Mouse (Mus musculus): ENCODE data around the gene Acot11.
"Not testable (repeated sequence)": the region's sequence is repeated elsewhere in the genome, so short reads cannot be mapped to it uniquely, and the experiment has no call there.

Gene Acot11

DNA sequence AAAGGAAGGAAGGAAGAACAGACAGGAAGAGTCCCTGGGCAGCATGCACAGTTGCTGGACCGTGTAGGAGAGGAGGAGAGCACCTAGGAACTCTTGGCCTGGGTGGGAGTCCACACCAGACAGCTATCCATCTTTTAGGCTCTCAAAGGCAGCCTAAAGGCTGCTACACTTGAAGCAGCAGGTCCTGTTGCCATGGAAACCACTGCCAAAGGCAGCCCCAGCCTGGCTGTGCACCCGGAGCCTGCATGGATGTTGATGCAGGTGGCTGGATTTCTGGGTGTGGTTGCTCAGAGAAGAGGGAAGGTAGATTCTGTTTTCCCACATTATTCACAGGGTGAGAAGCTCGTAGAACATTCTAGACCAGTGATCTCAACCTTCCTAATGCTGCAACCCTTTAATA lies 27.8 kb downstream of the Acot11 start:
- no peak for DNase-seq (ENCODE audit: low spot score in 2 of 2)

DNA sequence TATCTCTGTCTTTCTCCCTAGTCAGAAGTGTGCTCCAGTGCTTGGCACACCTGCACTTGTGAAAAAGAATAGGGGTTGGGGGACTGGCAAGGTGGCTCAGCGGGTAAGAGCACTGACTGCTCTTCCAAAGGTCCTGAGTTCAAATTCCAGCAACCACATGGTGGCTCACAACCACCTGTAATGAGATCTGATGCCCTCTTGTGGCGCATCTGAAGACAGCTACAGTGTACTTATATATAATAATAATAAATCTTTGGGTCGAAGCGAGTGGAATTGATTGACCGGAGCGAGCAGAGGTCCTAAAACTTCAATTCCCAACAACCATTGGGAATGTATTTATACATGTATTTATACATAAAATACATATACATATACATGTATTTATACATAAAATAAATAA lies 29.0 kb downstream of the Acot11 start:
- DNase-seq (ENCODE audit: low spot score in 2 of 2), result not testable (repeated sequence)

DNA sequence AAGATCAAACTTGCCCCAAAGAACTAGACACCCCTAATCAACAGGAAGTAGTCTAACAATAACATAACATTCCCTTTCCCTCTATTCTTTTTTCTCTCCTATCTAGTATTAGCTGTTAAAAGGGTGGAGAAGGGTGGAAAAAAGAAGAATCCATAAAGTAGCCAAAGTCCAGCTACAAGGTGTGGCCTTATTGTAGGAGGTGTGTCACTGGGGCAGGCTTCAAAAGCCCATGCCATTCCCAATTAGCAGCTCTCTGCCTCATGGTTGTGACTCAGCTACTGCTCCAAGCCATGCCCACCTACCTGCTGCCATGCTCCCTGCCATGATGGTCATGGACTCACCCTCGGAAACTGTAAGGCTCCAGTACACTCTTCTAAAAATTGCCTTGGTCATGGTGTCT lies 32.2 kb downstream of the Acot11 start:
- DNase-seq (ENCODE audit: low spot score in 2 of 2), result no peak

DNA sequence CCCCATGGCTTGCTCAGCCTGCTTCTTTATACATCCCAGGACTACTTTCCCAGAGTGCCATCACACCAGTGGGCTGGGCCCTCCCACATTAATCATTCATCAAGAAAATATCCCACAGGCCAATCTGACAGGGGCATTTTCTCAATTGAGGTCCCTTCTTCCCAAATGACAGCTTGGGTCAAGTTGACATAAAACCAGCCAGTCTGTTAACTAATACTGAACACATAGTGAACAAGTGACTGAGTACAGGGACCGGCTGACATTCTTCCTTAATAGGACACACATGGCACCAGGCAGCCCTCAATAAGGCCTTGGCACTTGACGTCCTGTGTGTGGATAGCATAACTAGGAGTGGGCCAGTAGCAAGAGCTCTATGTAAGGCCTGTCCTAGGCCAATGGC lies 35.5 kb downstream of the Acot11 start:
- no peak for DNase-seq (ENCODE audit: low spot score in 2 of 2)

DNA sequence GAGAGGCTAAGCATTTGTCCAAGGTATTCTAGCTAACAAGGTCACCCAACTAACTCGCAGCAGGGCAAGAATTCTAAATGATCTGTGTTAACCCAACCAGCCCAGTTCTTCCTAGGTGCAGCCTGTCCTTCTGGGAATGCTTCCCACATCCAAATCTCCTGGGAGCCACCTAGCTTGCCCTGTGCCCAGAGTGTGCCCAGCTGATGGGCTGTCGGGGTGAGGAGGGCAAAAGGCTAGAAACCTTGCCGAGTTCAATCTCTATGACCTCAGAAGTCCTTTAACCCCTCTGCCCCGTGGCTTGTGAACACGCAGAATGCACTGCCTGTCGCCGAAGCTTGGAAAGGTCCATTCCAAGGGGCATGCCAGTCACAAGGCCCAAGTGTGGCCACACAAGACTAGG lies 40.6 kb downstream of the Acot11 start:
- no peak for DNase-seq (ENCODE audit: low spot score in 2 of 2)

DNA sequence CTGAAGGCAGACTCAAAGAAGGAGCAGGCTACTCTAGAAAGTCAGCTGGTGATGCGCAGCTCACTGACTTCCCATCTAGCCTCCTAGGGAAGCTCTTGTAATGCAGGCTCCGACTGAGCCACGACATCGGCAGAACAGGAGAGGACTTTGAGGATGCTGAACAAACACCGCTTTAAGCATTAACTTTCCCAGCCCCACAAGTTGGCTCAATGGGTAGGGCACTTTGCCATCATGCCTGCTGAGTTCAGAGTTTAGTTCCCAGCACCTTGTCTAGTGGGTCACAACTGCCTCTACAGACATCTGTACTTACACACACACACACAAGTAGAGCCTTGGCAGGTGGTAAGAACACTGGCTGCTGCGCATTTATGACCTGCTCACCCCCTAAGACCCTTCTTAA lies 53.1 kb downstream of the Acot11 start:
- no peak for DNase-seq (ENCODE audit: low spot score in 2 of 2)

DNA sequence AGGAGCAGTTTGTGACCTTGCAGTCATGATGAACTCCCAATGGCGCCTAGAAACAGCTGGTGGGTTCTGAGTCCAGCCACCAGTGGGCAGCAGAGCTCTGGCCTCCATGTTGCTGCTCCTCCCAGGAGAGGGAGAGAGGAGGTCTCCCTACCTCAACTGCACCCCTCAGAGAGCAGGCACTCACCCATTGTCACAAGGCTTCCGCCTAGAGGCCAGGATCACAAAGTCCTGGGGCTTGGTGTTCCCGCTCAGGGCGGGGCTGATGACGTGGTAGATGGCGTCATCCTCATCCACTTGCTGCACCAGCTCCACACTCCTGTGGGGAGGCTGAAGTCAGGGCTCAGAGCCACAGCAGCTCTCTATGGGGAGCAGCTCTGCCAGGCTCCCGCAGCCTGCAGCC lies 55.1 kb downstream of the Acot11 start:
- peak in 1 of 2 experiments; percentile 51 for DNase-seq (ENCODE audit: low spot score in 2 of 2)

DNA sequence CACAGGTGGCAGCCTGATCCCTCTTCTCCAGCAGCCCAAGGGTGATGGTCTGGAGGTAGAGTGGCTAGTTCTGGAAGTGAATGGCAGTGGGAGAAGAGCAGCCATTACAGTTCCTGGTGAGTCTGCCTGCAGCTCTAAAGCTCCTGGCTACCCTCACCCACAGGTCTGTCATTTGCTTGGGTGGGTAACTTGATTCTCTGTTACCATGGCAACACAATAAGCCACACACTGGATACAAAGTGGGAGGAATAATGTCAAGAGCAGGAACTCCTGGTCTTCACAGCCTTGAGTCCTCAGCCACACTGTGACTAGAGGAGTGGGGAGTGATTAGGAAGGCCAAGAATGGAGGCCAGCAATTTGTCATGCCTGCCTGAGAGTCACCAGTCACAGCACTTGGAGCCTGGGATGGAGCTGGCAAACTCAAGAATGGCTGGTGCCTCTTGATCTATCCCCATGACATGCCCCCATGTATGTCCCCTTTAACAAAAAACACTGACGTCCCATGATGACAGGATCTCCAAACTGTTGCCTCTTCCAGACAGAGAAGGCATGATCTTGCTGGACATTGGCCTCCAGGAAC lies 57.7 kb downstream of the Acot11 start:
- no peak for DNase-seq (ENCODE audit: low spot score in 2 of 2)

DNA sequence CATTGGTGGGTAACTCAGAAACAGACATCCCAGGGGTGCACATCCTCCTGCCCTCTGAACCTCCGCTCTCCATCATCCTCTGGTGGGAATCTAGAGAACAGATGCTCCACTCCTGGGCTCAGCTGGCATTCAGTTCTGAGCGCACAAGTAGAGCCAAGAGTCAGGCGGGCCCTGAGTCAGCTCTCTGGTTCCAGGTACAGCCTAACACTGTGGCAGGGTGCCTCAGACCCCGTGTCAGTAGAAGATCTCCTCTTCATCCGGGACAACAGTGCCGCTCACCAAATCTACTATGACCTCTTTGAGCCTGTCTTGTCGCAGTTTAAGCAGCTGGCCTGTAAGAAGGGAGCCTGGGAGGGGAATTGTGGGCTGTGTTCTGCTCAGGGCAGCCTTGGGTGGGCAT lies 58.9 kb downstream of the Acot11 start:
- DNase-seq (ENCODE audit: low spot score in 2 of 2), result no peak

DNA sequence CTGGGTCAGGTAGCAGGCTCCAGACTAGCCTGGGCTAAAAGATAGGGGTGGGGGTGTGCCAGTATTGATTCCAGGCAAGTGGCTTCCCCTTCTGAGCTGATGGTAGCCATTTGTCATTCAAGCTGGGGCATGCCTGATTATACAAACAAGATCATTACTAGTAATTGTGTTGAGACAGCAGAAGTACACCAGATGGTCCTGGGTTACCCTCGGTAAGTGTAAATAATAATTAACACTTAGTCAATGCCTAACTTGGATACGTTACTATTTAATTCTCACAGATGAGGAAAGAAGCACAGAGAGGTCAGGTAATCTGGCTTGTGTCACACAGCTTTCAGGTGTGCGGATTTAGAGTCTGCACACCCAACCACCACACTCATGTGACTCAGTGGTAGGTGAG lies 66.9 kb downstream of the Acot11 start:
- DNase-seq (ENCODE audit: low spot score in 2 of 2), result no peak

DNA sequence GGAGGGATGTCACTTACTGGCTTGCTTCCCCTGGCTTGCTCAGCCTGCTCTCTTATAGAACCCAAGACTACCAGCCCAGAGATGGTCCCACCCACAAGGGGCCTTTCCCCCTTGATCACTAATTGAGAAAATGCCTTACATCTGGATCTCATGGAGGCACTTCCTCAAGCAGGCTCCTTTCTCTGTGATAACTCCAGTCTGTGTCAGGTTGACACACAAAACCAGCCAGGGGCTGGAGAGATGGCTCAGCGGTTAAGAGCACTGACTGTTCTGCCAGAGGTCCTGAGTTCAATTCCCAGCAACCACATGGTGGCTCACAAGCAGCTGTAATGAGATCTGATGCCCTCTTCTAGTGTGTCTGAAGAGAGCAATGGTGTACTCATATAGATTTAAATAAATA lies 67.9 kb downstream of the Acot11 start:
- not testable (repeated sequence) for DNase-seq (ENCODE audit: low spot score in 2 of 2)

DNA sequence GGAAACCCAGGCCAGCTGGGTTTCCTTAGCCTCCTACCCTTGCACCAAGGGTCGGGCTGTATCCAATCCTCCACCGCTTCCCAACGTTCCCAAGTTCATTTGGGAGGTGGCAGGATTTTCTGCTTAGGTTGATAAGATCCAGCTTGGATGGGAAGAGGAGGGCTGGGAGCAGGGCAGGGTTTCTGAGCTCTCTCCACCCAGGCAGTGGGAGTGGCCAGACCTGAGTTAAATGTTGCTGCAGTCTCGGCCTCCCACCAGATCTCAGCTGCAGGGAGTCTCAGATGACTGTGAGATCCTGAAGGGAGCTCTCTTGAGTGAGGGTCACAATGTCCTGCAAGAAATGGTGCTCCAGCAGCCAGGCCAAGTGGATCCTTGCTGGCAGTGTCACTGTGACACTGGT lies 71.2 kb downstream of the Acot11 start, which contains the start of gene Fam151a:
Fam151a (plus strand) TSS at position 254 of the 400 bp plus-strand sequence.
- DNase-seq (ENCODE audit: low spot score in 2 of 2), result no peak

DNA sequence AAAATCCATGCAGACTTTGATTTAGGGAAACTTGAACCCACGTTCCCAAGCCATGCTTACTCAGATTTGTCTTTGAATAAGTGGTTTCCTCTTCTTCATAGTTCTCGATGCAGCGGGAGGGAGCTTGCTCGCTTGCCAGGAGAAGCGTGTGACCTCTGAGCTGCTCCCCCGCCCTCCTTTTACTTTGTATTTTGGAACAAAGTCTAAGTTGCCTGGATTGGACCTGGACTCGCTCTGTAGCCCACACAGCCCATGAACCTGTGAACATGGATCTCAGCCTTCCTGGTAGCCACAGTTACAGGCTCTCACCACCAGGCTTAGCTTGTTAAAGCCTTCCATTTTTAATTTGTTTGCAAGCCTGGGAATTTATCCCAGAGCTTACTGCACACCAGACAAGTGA lies 74.0 kb downstream of the Acot11 start, which contains the start of gene Mroh7:
Mroh7 (minus strand) TSS at position 112 of the 400 bp plus-strand sequence.
- no peak for DNase-seq (ENCODE audit: low spot score in 2 of 2)

DNA sequence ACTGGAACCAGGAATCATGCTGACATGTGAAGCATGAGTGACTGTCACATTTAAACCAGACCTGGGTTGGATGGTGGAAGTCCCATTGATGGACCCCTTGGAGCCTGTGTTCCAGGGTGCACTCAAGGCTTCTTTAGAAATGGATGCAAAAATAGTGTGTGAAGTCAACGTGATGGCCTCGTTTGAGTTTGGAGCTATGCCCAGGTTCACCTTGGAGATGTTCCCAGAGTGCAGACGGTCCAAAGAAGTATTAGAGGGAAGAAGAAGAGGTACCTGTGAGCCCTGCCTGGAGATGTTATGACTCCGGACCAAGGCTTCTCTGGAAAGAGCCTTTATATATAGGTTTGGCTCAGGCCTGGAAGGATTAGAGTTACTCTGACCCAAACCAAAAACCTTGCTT lies 84.2 kb downstream of the Acot11 start:
- DNase-seq (ENCODE audit: low spot score in 2 of 2), result no peak

DNA sequence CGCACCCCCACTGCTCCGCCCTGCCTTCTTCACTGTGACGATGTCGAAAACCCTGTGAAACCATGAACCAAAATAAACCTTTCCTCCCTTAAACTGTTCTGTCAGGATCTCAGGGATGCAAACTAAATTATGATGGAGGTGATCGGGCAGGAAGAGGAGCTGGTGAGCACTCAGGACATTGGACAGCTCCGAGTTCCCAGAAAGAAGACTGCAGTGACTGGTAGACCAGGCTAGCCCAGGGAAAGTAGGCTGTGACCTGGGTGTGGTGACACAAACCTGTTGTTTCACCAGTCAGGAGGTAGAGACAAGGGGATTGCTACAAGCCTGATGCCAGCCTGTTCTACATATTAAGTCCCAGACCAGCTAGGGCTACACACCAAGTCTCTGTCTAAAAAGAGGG lies 91.2 kb downstream of the Acot11 start:
- no peak for DNase-seq (ENCODE audit: low spot score in 2 of 2)

DNA sequence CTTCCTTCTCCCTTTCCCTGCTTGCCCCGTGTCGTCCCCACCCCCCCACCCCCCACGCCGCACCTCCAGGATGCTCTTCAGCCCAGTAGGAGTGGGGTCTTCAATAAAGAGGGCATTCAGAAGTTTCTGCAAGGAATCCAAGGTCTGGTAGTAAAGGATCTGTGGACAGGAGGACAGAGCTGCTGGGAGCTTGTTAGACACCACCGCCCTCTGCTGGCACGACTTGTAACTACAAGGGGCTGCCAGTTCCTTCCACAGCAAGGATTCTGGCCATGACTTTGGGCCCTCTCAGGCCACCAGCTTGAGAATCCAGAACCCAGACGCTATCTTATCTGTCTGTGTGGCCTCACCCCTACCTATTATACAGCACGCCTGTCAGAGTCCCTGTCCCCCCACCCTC lies 96.4 kb downstream of the Acot11 start:
- DNase-seq (ENCODE audit: low spot score in 2 of 2), result peak; percentile 76 to 88

DNA sequence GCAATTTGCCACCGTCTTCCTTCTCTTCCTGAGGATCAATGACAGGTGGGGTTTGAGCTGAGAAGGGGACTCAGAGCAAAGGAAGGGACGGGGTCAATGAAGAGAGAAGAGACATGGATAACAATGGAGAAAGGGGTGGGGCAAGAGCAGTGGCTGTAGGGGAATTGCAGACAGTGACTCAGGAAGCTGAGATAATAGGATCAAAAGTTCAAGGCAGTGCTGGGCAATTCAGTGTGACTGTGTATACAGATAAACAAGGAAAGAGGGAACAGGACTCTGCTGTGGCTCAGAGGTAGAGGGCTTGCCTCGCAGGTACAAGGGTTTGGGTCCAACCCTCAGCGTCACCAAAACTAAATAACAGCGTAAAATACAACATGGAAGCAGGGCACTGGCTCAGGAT lies 96.8 kb downstream of the Acot11 start:
- no peak for DNase-seq (ENCODE audit: low spot score in 2 of 2)

DNA sequence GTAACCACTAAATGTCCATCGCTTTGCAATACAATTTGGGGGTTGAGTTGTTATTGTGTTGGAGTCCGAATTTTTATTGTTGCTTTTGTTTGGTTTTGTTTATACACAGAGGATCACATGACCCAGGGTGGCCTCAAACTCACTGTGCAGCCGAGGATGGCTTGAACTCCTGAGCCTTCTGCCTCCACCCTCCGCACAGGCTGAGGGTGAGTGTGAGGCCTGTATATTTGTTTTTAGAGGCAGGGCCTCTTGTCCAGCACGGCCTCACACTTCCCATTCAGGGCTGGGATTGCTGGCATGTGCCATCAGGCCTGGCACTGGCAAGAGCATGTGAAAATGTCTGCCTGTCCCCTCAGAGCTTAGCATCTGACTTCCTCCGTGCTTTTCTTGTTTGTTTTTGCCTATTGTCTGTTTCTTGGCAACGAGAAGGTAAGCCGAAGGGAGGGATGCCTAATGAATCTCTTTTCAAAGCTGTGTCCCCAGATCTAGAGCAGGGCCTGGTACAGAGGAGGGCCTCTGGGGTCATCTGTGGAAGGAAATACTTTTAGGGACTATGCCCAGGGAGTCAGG lies 99.6 kb downstream of the Acot11 start:
- no peak for DNase-seq (ENCODE audit: low spot score in 2 of 2)

DNA sequence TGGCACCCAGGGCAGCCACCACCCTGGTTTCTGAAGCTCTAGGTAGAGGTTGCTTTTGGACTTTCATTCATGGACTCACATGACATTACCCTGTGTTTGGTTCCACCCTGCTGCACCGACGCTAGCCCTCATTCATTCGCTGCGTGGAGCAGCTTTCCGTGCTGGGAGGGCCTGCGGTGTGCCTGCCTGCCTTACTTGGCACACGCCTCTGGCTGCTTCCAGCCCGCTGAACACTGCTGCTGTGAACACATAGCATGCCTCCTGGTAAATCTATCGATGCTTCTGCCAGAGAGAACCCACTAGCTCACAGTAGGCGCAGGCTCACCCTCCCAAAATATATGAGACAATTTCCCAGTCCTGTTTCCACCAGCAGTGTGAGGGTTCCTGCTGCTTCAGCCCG lies 100.4 kb downstream of the Acot11 start:
- no peak for DNase-seq (ENCODE audit: low spot score in 2 of 2)

DNA sequence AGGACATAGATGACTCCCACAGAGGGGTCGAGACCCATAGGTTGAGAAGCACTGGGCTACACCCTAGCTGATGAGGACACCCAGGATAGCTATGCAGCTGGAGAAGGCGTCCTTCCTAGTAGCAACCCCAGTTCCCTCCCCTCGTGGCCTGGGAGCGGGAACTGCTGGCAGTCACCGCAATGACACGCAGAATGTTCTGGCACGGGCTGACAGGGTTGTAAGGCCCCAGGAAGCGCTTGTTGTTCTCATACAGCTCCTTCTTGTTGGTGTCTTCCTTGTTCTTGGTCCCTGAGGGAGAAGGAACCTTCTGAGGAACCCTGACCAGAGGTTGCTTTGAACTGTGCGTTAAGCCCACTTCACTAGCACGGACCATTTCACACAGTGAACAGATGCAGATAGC lies 100.8 kb downstream of the Acot11 start:
- DNase-seq (ENCODE audit: low spot score in 2 of 2), result no peak

DNA sequence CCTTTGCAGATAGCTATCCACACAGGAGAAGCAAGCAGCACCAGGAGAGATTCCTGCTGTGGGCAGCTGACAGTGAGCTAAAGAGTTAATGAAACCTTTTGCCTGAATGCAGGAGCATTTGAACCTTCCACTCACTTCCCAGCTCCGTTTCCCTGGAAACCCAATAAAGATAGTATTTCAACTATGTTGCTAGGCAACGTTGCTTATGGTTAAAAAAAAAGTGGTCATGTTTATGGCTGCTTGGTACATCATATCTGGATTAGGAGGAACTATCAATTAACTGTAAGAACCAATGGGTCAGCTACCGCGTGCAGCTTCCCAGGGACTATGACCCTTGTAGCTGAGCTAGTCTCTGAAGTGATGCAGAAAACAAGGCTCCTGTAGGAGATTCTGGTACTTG lies 104.0 kb downstream of the Acot11 start:
- DNase-seq (ENCODE audit: low spot score in 2 of 2), result no peak

DNA sequence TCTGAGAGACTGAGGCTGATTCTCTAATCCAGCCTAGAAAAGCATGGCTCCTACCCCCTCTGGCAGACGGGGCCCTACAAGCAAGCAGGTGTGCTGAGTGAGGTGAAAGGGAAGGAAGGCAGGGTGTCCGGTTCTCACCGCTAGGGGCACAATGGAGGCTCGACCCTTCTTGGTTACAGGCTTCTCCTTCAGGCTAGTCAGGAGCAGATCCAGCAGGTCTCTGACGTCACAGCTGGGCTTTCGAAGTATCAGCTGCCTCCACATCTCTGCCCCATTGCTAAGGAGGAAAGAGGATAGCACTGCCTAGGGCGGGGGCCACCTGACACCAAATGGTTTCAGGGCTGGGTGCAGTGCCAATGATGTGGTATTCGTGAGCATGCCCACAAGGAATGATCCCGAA lies 104.8 kb downstream of the Acot11 start:
- DNase-seq (ENCODE audit: low spot score in 2 of 2), result peak in 1 of 2 experiments; percentile 32
